Mouse (Mus musculus): ENCODE data around the gene Tmem74b.

Tmem74b gene

GRCm38 (mm10) chr2:151701231-151702145 is at the start of gene Tmem74b:
Tmem74b (plus strand) TSS chr2:151702008.
- in situ Hi-C loops (cut with MboI, MseI): no loop called here

GRCm38 (mm10) chr2:151652053-151652452 is 49.8 kb upstream of the Tmem74b start:
- in situ Hi-C loops (cut with MboI, MseI): no loop called here

- in situ Hi-C loops (cut with MboI, MseI): no loop called here
These were observed 33.4 kb upstream of the Tmem74b start, which contains the start of gene Rad21l for GRCm38 (mm10) chr2:151668433-151668832. Rad21l (minus strand) TSS chr2:151668533.

DNA sequence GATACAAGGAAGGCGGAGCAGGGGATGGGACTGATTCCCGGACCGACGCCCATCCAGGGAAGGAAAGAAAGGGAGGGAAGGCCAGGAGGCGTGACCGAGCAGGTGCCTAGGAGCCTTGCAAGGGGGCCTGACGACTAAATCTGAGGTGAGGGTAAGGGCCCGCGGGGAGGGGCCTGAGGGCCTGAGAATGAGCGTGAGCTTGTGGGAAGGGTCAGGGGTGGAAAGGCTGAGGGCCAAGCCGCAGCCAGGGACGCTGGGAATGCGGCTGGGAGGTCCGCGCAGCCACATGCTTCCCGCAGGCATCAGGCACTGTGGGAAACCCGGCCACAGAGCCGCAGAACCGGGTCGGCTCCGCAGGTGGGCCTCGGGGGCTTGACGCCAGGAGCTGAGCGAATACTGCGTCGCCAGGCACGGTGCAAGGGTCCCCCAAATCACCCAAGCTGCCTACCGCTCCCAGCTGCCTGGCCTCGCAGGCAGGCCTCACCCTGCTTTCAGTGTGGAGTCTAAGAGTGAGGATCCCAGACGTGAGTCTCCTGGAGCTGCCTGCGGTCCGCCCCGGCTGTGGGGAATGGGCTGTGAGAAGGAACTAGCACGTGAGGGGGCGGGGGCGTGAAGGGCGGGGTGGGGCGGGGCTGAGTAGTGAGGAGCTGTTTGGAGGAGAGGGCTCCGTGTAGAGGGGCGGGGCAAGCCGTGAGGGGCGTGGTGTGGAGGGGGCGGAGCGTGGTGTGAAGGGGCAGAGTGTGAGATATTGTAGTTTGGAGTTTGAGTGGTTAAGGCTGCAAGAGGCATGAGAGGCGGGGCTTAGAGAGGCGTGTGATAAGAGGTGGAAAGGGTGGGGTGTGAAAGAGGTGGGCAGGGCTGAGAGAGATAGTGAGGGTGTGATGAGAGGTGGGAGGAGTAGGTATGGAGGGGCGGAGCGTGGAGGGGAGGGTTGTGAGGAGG is 31.5 kb upstream of the Tmem74b start:
- in situ Hi-C loops (cut with MboI, MseI): no loop called here

DNA sequence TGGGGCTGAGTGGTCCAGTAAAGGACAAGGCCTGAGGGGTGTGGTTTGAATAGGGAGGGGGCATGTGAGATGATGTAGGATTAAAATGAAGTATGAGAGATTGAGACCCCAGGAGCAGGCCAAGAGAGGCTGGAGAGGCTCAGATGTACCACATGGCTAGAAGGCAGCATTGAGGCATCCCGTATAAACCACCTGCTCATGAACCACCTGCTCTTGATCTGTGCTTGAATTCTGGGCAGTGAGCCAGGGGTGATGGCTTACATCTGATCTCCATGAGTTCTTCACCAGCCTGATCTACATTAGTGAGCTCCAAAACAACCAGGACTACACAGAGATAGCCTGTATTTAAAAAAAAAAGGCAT is 30.9 kb upstream of the Tmem74b start:
- in situ Hi-C loops (cut with MboI, MseI): no loop called here

DNA sequence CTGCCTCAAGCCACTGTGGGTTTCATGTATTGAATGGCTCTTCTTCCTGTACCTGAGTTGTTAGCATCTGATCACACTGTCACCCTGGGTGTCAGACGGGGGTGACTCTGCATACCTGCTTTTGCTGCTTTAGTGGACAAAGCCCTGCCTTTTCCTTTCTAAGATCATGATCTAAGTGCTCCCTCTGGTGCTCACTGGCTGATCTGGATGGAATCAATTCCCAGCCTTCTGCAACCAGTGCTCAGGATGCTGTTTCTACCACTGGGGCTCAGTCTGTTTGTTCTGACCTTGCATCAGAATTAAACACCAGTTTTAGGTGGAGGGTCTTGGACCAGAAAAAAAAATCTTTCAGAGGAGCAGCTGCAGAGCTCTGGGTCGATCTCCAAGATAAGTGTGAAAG is 25.6 kb upstream of the Tmem74b start:
- in situ Hi-C loops (cut with MboI, MseI): no loop called here

- in situ Hi-C loops (cut with MboI, MseI): no loop called here
These were observed 19.5 kb upstream of the Tmem74b start for GRCm38 (mm10) chr2:151682357-151682756.

- in situ Hi-C loops (cut with MboI, MseI): no loop called here
These were observed 18.8 kb upstream of the Tmem74b start for GRCm38 (mm10) chr2:151682976-151683375.

DNA sequence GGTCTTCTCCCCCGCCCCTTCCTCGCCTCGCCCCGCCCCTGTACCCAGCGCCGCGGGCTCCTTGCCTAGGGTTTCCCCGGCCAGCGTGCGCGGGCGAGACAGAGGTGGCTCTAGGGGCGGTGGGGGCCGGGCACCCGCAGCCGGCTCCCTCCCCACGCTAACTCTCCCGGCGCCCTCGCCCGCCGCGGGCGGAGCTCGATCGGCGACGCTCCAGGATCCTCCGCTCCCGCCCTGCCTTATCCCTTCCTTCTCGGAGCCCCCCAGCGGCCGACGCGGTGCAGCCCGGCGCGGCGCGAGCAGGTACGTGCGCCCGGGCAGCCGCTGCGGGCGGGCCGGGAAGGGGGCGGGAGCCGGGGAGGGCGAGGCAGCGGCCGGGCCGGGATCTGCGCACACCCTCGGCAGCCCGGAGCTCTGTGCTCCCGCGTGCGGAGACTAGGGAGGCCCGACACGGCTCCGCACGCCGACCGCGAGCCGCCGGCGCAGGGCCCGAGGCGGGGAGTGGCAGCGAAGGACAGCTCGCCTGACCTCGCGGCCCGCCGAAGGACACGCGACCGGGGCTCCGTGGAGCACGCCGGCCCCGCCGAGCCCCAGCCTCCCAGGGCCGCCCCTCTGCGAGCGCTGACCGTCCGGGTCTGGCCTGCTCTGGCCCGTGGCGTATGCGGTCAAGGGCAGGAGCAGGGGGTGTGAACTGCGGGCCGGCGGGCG is 490 bp downstream of the Tmem74b start:
- in situ Hi-C loops (cut with MboI, MseI): no loop called here

GRCm38 (mm10) chr2:151702851-151703190 is 1.0 kb downstream of the Tmem74b start:
- in situ Hi-C loops (cut with MboI, MseI): no loop called here

GRCm38 (mm10) chr2:151712647-151713046 is 10.8 kb downstream of the Tmem74b start:
- in situ Hi-C loops (cut with MboI, MseI): no loop called here

GRCm38 (mm10) chr2:151715526-151715925 is 13.7 kb downstream of the Tmem74b start:
- in situ Hi-C loops (cut with MboI, MseI): no loop called here

- in situ Hi-C loops (cut with MboI, MseI): no loop called here
These were observed 14.7 kb downstream of the Tmem74b start for GRCm38 (mm10) chr2:151716318-151717055.

GRCm38 (mm10) chr2:151724094-151724493 is 22.3 kb downstream of the Tmem74b start:
- in situ Hi-C loops (cut with MboI, MseI): no loop called here

DNA sequence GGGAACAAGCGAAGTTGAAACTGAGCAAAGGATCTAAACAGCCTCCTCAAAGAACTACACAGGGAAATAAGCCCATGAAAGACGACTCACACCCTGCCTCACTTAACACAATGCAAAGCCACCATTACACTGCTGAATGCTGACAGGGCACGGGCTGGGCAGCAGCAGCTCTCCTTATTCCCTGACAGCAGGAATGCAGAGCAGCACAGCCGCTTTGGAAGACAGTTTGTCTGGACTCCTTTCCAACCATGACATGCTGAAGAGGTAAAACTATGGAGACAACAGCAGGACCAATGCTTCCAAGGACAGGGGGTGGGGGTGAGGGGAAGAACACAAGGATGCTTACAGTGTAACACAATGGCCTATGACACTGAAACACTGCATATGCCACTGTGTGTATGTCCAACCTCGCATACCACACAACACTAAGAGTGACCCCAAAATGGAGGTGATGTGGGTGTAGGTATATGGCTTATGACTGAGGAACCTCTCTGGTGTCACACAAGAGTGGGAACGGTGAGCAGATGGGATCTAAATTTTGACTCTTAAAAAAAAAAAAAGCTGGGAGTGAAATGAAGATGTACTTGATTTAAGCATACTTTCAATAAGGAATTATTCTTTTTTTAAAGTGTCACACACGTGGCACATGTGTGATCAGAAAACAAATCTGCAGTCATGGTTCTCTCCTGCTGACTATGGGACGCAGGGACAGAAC is 31.5 kb downstream of the Tmem74b start:
- in situ Hi-C loops (cut with MboI, MseI): no loop called here

DNA sequence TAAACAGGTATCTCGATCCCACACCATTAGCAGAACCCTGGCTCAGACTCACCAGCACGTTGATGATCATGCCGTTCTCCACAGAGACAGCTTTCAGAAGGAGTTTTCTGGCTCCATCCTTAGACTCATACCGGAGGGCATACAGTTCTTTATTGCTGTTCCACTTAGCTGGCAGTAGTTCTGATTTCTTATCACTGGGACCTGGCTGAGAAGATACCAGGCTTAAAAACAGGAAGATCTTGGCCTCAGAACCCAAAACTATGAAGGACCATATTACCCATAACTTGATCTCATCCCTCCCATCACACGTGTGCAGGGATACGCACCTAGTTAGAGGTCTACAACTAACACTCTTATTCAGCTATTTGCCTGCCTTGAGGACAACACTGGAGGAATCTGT is 33.6 kb downstream of the Tmem74b start:
- in situ Hi-C loops (cut with MboI, MseI): no loop called here

DNA sequence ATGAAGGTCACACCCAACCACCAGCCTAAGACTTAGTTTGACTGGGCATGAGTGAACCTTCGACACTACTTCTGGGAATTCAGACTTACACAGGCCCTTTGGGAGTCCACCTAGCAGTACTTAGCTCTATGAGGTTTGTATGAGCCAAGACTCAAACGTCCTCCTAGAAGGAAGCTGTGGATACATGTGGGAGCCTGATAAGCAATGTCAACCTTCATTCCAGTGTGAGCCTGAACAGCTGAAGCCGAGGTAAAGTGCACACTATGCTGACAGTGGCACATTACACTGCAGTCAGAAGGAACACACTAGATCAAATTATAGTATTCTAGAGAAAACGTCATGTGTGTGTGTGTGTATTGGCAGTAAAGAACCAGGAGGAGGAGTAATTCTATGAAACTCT is 36.7 kb downstream of the Tmem74b start:
- in situ Hi-C loops (cut with MboI, MseI): no loop called here

DNA sequence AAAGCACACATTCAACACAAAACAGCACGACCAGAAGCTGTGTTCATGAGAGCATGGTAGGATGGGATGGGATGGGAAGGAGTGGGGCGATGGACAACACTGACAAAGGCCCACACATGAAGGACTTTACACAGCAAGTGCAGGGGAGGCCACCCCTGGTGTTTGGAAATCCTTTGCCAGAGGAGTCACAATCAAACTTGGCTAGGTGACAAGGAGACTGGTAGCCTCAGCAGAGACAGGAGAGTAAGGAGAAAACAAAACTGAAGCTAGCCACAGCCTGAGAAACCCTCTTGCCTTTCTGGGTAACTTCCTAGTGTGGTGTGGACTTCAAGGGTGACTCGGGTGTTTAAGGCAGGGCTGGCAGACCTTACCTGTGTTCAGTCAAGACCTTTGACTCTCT is 37.3 kb downstream of the Tmem74b start:
- in situ Hi-C loops (cut with MboI, MseI): no loop called here

GRCm38 (mm10) chr2:151739505-151739904 is 37.7 kb downstream of the Tmem74b start:
- in situ Hi-C loops (cut with MboI, MseI): no loop called here

- in situ Hi-C loops (cut with MboI, MseI): loop anchor here (5.0 kb wide), 1 partner anchor 249 kb away; the partner anchor contains the start of gene Nsfl1c
These were observed 39.1 kb downstream of the Tmem74b start for GRCm38 (mm10) chr2:151740741-151741526.
